Mouse (Mus musculus) liver, embryonic 15.5 days (tissue): Measurements from ENCODE around the gene Nes. TPM values are rescaled to one million over a fixed set of nuclear protein-coding genes. Genes with fewer than 3 reads are reported as not detected.

Experiments used
- ATAC-seq: fragments of 200-750 bp; cut with Nextera tagmentation; 2 replicates; pipeline ENCODE4 v1.8.0; 2017; ENCODE audit warnings: moderate number of reproducible peaks, mild to moderate bottlenecking, moderate library complexity; ENCODE audit not compliant: insufficient read depth
- H3K27ac ChIP-seq: fragments of 300-500 bp; sonication (generic); replicated peaks from 2 replicates; pipeline ENCODE4 v1.5.1; 2015; ENCODE audit warnings: mild to moderate bottlenecking, inconsistent platforms
- H3K27me3 ChIP-seq: fragments of 300-500 bp; sonication (generic); 2 replicates; pipeline ENCODE4 v1.6.1; 2015; ENCODE audit warnings: mild to moderate bottlenecking, inconsistent platforms
- H3K36me3 ChIP-seq: fragments of 300-500 bp; sonication (generic); replicated peaks from 2 replicates; pipeline ENCODE4 v1.6.1; 2015; ENCODE audit warnings: moderate library complexity, mild to moderate bottlenecking, inconsistent platforms
- H3K4me1 ChIP-seq: fragments of 300-500 bp; sonication (generic); replicated peaks from 2 replicates; pipeline ENCODE4 v1.6.1; 2015; ENCODE audit warnings: inconsistent platforms
- H3K4me2 ChIP-seq: fragments of 300-500 bp; sonication (generic); 2 replicates; pipeline ENCODE4 v1.6.1; 2015; ENCODE audit warnings: moderate library complexity, mild to moderate bottlenecking, inconsistent platforms
- H3K4me3 ChIP-seq: fragments of 300-500 bp; sonication (generic); replicated peaks from 2 replicates; pipeline ENCODE4 v1.5.1; 2015; ENCODE audit warnings: mild to moderate bottlenecking, inconsistent platforms
- H3K9ac ChIP-seq: fragments of 300-500 bp; sonication (generic); 2 replicates; pipeline ENCODE4 v1.6.1; 2015; ENCODE audit warnings: moderate library complexity, mild to moderate bottlenecking, inconsistent platforms
- H3K9me3 ChIP-seq: fragments of 300-500 bp; sonication (generic); replicated peaks from 2 replicates; pipeline ENCODE4 v1.6.1; 2016; ENCODE audit warnings: inconsistent platforms
- WGBS: fragments of 180-500 bp; shearing (Covaris S2); methylation state at CpG from one replicate; pipeline ENCODE4 v1.1.7; 2015; ENCODE audit warnings: mixed read lengths; ENCODE audit not compliant: insufficient replicate concordance; 5-methylcytosine and 5-hydroxymethylcytosine counted together
- polyA plus RNA-seq: library from polyadenylated mRNA; unstranded; fragments of >200 nt; fragmentation: Nextera tagmentation; extraction: Ambion mirVana; gene quantifications from 2 replicates; pipeline ENCODE4 v1.2.1, GENCODE M21; 2015

The Nes gene
- polyA plus RNA-seq, 1 experiment from 2014 or later = 2.3 TPM

- H3K9ac ChIP-seq = no peak within 1 kb of the TSS
- peaks cover 98% of the 10 kb centered on the region for H3K27me3 ChIP-seq
- no peak within 1 kb of the TSS for H3K27ac ChIP-seq
- under 1% methylated on average over 39 of the region's 39 CpGs for WGBS
- no peak within 1 kb of the TSS for H3K4me3 ChIP-seq
- H3K9me3 ChIP-seq = no peaks in the 10 kb centered on the region
- H3K4me1 ChIP-seq = no peaks in the 10 kb centered on the region
- H3K4me2 ChIP-seq = peak within 1 kb of the TSS; percentile 25; the same call in 1 of the 2 replicates
- no peak for ATAC-seq
- no peaks in the 10 kb centered on the region for H3K36me3 ChIP-seq
These were observed 29.3 kb downstream of the Nes start, which contains the start of gene Bcan for GRCm38 (mm10) chr3:88000181-88000580. TSS of gene Bcan (minus strand) at chr3:88000230.

DNA sequence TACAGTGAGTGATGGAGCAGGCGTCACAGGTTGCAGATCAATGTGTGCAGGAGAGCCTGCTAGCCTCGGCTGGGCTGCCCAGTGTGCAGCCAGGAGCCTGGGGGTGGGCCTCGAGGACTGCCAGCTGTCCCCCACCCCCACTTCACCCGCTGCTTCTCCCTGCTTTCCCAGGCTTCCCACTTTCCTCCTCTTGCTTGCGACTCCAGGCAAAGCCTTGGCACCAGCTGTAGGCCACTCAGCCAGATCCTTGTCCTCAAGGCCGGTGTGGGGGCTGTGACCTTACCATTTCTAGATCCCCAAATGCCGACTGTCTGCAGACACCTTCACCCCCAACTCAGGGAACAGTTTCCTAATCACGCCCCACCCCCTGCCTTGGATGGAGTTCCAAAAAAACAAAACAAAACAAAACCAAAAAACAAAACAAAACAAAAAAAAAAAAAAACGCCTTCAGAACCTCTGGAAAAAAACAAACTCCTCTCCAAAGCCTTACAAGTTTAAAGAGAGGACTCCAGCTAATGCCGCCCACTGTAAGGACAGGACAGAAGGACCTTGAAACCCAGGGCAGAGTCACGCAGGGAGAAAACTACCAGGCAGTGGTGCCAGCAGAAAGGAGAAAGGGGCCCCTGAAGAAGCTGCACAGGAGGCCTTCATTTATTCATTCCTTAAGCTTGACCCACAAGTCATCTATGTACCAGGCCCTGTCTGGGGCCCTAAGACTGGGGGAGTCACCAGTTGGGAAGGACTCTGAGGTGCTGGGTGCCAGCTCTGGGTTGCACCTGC is 30.1 kb downstream of the Nes start:
- no peak overlapping the region for H3K4me2 ChIP-seq

DNA sequence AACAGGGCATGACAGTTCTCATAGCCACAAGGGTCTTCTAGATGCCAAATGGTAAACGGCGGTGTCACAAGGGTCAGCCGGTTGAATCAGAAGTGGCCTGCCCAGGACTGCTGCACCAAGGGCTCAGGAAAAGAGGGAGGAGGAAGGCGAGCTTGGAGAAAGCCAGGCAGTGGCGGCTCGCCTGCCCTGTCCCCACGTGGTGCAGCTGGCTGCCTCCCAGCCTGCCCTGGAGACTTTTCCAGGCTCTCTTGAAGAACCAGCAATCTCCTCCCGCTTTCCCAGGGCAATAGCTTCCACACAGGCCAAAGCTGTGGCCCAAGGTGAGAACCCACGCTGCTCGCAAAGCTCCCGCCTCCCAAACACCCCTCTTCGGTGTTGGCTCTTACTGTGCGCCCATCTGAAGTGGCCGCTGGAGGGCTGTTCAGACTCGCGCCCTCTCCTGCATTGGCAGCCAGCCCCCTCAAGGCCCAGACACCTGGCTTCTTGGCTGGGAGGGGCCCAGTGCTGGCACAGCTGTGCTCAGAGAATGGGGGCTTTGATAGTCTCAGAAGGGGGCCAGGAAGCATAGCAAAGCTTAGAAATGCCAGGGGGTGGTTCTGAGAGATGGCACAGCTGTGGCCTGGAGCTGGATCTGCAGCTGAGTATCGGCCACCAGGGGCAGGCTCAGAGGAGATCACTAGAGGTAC is 31.6 kb downstream of the Nes start:
- H3K9ac ChIP-seq = no peak overlapping the region
- peaks cover 79% of the 10 kb centered on the region for H3K27me3 ChIP-seq
- 5% methylated on average over 17 of the region's 17 CpGs for whole genome bisulfite sequencing
- no peaks in the 10 kb centered on the region for H3K9me3 ChIP-seq
- no peaks in the 10 kb centered on the region for H3K4me1 ChIP-seq
- no peak overlapping the region for H3K27ac ChIP-seq
- no peak overlapping the region for H3K4me2 ChIP-seq
- H3K4me3 ChIP-seq = no peak overlapping the region
- no peak for ATAC-seq
- H3K36me3 ChIP-seq = no peaks in the 10 kb centered on the region

More for the DNA sequence above, 30.1 kb downstream of the Nes start:
- no peak for ATAC-seq
- H3K9ac ChIP-seq = no peak overlapping the region
- no peaks in the 10 kb centered on the region for H3K36me3 ChIP-seq
- 10% methylated on average over 11 of the region's 11 CpGs for WGBS
- peaks cover 89% of the 10 kb centered on the region for H3K27me3 ChIP-seq
- no peak overlapping the region for H3K4me3 ChIP-seq
- H3K27ac ChIP-seq = no peak overlapping the region
- no peaks in the 10 kb centered on the region for H3K9me3 ChIP-seq
- H3K4me1 ChIP-seq = no peaks in the 10 kb centered on the region

- Histone ChIP-seq H3K4me2 (no peak overlapping the region), H3K4me3 (no peak overlapping the region), H3K4me1 (no peaks in the 10 kb centered on the region), H3K27ac (no peak overlapping the region), H3K36me3 (no peaks in the 10 kb centered on the region), H3K9ac (no peak overlapping the region), H3K27me3 (peaks cover 55% of the 10 kb centered on the region), H3K9me3 (no peaks in the 10 kb centered on the region)
- WGBS = 62% methylated on average over 18 of the region's 18 CpGs
- ATAC-seq = no peak
These were observed 35.2 kb downstream of the Nes start for GRCm38 (mm10) chr3:88005822-88006786.

DNA sequence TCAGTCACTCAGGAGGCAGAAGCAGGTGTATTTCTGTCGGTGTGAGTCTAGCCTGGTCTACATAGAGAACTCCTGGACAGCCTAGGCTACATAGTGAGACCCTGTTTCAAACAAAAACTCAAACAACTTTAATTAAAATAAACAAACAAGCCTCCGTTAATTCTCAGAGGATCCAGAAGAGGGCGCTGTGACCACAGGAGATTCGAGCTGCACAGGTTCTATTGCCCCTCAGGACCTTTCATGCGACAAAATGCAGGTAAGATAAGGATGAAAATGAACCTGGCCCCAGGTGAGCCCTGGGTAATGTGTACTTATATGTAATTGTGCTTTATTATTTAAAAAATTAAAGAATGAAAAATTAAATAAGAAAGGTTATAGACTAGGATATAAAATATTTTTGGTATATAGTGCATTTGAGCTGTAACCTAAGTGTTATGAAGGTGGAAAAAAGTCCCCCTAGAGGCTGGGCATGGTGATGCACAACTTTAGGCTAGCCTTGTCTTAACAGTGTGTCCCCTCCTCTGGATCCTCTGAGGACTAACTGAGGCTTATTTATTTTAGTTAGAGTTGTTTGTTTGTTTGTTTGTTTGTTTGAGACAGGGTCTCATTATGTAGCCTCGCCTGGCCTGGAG is 39.9 kb downstream of the Nes start:
- no peaks in the 10 kb centered on the region for H3K4me1 ChIP-seq
- no peaks in the 10 kb centered on the region for H3K9me3 ChIP-seq
- ATAC-seq = no peak
- H3K9ac ChIP-seq = no peak overlapping the region
- WGBS = 3% methylated on average over 6 of the region's 6 CpGs
- no peaks in the 10 kb centered on the region for H3K36me3 ChIP-seq
- H3K4me3 ChIP-seq = no peak overlapping the region
- H3K27me3 ChIP-seq = peaks cover 23% of the 10 kb centered on the region
- no peak overlapping the region for H3K4me2 ChIP-seq
- no peak overlapping the region for H3K27ac ChIP-seq

DNA sequence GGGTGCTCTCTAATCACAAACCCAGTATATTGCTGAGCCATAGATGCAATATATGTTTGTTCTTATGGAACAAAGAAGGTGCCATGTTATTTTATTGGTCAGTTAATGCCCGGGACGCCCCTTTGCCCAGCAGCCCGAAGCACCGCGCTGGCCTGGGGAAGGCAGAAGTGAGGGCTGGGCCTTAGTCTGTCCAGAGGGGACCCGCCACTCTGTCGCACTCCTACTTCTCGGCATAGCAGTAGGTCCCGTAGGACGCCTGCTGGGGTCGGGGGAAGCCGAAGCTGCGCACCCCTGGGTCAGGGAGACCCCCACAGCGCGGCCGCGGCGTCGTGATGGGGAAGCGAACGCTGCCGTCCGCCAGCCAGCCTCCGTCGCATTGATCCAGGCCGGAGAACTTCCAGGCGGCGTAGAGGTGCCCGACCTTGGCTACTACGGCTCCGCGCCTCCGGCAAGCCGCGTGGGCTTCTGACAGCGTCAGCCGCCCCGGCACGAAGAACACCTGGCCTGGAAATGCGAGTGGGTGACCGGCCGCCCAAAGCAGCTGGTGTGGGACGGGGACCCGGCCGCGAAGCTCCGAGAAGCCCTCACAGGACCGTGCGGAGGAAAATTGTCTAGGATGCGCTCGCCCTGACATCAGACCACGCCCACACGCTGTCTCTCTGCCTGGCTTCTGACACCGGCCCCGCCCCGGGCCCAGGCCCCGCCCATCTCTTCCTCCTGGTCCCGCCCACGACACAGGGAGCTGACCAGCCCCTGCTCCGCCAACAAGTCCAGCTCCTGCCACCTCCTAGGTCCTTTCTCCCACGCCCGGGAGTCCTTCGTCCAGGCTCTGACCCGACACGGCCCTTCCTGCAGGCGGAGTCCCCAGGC is 51.7 kb downstream of the Nes start:
- no peak overlapping the region for H3K9ac ChIP-seq
- no peak overlapping the region for H3K27ac ChIP-seq
- ATAC-seq = peak; percentile 71
- 2% methylated on average over 66 of the region's 66 CpGs for WGBS
- H3K4me2 ChIP-seq = peak overlapping the region; percentile 80
- peaks cover 17% of the 10 kb centered on the region for H3K4me1 ChIP-seq
- peak overlapping the region; percentile 56 for H3K4me3 ChIP-seq
- H3K9me3 ChIP-seq = no peaks in the 10 kb centered on the region
- H3K36me3 ChIP-seq = no peaks in the 10 kb centered on the region
- H3K27me3 ChIP-seq = peaks cover 89% of the 10 kb centered on the region

DNA sequence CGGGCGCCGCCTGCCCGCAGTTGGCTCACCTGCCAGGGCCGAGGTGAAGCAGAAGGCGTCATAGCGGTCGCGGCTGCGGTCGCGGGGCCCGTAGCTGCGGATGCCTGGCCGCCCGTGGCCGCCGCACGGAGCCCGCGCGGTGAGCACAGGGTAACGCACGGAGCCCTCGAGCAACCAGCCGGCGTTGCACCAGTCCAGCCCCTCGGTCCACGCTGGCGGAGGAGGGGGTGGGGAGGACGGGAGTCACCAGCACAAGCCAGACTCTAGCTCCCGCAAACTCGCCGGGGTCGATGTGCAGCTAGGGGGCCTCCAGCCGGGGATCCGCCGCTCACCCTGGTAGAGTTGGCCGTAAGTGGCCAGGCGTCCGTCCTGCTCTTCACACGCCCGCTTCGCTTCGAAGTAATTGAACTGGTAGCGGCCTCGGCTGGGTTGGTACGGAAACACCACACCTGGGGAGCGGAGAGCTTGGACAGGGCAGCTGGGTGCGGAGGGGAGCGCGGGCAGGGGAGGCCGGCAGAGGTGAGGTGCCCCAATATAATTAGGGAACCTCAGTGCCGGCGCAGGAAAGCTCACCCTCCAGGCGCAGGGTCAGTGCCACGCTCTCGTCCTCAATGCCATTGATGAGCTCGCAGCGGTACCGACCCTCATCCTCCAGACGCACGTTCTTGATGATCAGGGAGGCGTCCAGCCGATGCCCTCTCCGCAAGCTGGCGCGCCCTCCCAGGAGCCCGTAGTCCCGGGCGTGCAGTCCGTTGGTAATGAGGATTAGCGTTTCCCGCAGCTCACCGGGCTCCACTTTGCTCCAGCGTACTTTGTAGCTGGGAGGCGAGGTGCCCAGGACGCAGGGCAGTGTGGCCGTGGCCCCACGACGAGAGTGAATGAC is 52.6 kb downstream of the Nes start:
- no peak overlapping the region for H3K9ac ChIP-seq
- ATAC-seq = peak; percentile 48; the same call in 1 of the 2 replicates
- H3K4me1 ChIP-seq = peaks cover 17% of the 10 kb centered on the region
- H3K27me3 ChIP-seq = peaks cover 83% of the 10 kb centered on the region
- 0 out of 2 replicates have a peak, but pooled peaks cover 4% of the 10 kb centered on the region for H3K9me3 ChIP-seq
- H3K27ac ChIP-seq = no peak overlapping the region
- peak overlapping the region; percentile 80 for H3K4me2 ChIP-seq
- 1% methylated on average over 81 of the region's 81 CpGs for WGBS
- H3K36me3 ChIP-seq = no peaks in the 10 kb centered on the region
- H3K4me3 ChIP-seq = peak overlapping the region; percentile 56

DNA sequence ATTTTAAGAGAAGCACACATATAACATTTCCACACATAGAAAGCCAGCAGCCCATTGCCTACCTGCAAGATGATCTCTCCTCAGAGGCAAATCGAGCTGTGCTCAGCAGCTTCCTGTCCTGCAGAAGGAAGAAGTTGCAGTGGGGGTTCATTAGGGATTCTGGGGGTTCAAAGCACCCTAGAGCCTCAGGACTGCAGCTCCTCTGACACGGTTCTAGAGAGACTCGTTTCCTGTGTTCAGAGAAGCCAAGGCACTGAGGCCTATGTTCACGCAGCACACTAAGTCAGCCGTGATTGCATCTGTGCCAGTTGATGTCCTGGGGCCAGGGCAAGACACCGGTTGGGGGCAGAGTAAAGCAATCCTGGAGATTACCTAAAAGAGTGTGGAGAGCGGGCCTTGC is 55.9 kb downstream of the Nes start:
- Histone ChIP-seq H3K9me3 (0 out of 2 replicates have a peak, but pooled peaks cover 4% of the 10 kb centered on the region), H3K4me1 (peaks cover 22% of the 10 kb centered on the region), H3K4me2 (no peak overlapping the region), H3K4me3 (no peak overlapping the region), H3K36me3 (no peaks in the 10 kb centered on the region), H3K27ac (no peak overlapping the region), H3K9ac (no peak overlapping the region), H3K27me3 (peaks cover 89% of the 10 kb centered on the region)
- 46% methylated on average over 7 of the region's 7 CpGs for WGBS
- no peak for ATAC-seq

DNA sequence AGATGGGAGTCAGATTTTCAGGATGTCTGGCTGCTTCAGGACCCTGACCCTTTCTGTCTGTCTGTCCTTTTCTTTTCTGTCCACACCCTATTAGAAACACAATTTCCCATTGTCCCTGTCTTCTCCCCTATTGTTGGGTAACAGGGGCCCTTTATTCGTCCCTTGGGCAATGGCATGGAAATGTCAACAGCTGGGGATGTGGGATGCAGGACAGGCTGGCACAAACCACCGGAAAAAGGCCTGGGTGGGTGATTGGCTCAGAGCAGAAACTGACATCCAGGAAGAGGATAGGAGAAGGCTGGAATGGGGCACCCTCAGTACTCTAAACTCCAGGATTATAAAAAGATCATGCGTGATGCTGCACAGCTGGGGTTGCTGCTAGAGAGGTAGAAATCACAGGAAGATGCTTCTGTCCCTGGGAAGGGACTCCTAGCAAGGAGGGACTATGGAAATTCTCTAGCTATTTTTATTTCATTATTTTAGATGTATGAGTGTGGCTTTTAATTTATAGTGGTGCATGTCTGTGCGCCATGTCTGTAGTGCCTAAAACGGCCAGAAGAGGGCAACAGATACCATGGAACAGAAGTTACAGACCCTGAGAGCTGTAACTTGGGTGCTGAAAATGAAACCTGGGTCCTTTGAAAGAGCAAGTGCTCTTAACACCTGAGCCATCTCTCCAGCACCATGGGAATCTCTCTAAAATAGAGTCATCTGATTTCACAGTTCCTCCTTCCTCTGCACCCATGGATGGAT is 56.7 kb downstream of the Nes start, which contains the start of gene Hapln2:
TSS of gene Hapln2 (minus strand) at position 150 of the 753 bp plus-strand sequence.
- H3K9ac ChIP-seq = no peak within 1 kb of the TSS
- peaks cover 89% of the 10 kb centered on the region for H3K27me3 ChIP-seq
- 0 out of 2 replicates have a peak, but pooled peaks cover 4% of the 10 kb centered on the region for H3K9me3 ChIP-seq
- H3K4me3 ChIP-seq = no peak within 1 kb of the TSS
- peaks cover 18% of the 10 kb centered on the region for H3K4me1 ChIP-seq
- H3K27ac ChIP-seq = no peak within 1 kb of the TSS
- 40% methylated on average over 5 of the region's 5 CpGs for WGBS
- H3K4me2 ChIP-seq = no peak within 1 kb of the TSS
- no peaks in the 10 kb centered on the region for H3K36me3 ChIP-seq
- no peak for ATAC-seq
